Mouse (Mus musculus): ENCODE results near the gene Adamts7.

Adamts7 gene

GRCm38 (mm10) chr9:90162243-90162925 lies 485 bp upstream of the Adamts7 start:
- DNase-seq: peak; percentile 71

- no peak for DNase-seq
Observed at GRCm38 (mm10) chr9:90163749-90164095, 853 bp downstream of the Adamts7 start.

- no peak for DNase-seq
Observed at GRCm38 (mm10) chr9:90164670-90165453, 2.0 kb downstream of the Adamts7 start.

GRCm38 (mm10) chr9:90165590-90165989 lies 2.7 kb downstream of the Adamts7 start:
- no peak for DNase-seq

GRCm38 (mm10) chr9:90166615-90167014 lies 3.7 kb downstream of the Adamts7 start:
- no peak for DNase-seq

GRCm38 (mm10) chr9:90169965-90170364 lies 7.1 kb downstream of the Adamts7 start:
- DNase-seq: no peak

GRCm38 (mm10) chr9:90171421-90171820 lies 8.6 kb downstream of the Adamts7 start:
- DNase-seq: no peak

GRCm38 (mm10) chr9:90172528-90173321 lies 9.9 kb downstream of the Adamts7 start:
- no peak for DNase-seq

GRCm38 (mm10) chr9:90173330-90173729 lies 10.5 kb downstream of the Adamts7 start:
- no peak for DNase-seq

GRCm38 (mm10) chr9:90179409-90179808 lies 16.5 kb downstream of the Adamts7 start:
- no peak for DNase-seq

- DNase-seq: no peak
Observed at GRCm38 (mm10) chr9:90181656-90182388, 19.0 kb downstream of the Adamts7 start.

- no peak for DNase-seq
Observed at GRCm38 (mm10) chr9:90182636-90183421, 20.0 kb downstream of the Adamts7 start.

GRCm38 (mm10) chr9:90183550-90183949 lies 20.7 kb downstream of the Adamts7 start:
- no peak for DNase-seq

- no peak for DNase-seq
Observed at GRCm38 (mm10) chr9:90184116-90184515, 21.2 kb downstream of the Adamts7 start.

- no peak for DNase-seq
Observed at GRCm38 (mm10) chr9:90185356-90185910, 22.6 kb downstream of the Adamts7 start.

GRCm38 (mm10) chr9:90188893-90189292 lies 26.0 kb downstream of the Adamts7 start:
- DNase-seq: no peak

GRCm38 (mm10) chr9:90189391-90189790 lies 26.5 kb downstream of the Adamts7 start:
- DNase-seq: no peak

GRCm38 (mm10) chr9:90195000-90195399 lies 32.1 kb downstream of the Adamts7 start:
- DNase-seq: no peak

- no peak for DNase-seq
Observed at GRCm38 (mm10) chr9:90196262-90196661, 33.4 kb downstream of the Adamts7 start.

- DNase-seq: no peak
Observed at GRCm38 (mm10) chr9:90197116-90197665, 34.3 kb downstream of the Adamts7 start.

- DNase-seq: no peak
Observed at GRCm38 (mm10) chr9:90197866-90198383, 35.1 kb downstream of the Adamts7 start.

Data from thymus, postnatal 4 days (tissue).